Mouse (Mus musculus): ENCODE measurements around the gene Me3. TPM values are rescaled to one million over a fixed set of nuclear protein-coding genes. Genes with fewer than 3 reads are reported as not detected.

Gene Me3
- total RNA-seq (2017), result not detected in 2 replicates

DNA sequence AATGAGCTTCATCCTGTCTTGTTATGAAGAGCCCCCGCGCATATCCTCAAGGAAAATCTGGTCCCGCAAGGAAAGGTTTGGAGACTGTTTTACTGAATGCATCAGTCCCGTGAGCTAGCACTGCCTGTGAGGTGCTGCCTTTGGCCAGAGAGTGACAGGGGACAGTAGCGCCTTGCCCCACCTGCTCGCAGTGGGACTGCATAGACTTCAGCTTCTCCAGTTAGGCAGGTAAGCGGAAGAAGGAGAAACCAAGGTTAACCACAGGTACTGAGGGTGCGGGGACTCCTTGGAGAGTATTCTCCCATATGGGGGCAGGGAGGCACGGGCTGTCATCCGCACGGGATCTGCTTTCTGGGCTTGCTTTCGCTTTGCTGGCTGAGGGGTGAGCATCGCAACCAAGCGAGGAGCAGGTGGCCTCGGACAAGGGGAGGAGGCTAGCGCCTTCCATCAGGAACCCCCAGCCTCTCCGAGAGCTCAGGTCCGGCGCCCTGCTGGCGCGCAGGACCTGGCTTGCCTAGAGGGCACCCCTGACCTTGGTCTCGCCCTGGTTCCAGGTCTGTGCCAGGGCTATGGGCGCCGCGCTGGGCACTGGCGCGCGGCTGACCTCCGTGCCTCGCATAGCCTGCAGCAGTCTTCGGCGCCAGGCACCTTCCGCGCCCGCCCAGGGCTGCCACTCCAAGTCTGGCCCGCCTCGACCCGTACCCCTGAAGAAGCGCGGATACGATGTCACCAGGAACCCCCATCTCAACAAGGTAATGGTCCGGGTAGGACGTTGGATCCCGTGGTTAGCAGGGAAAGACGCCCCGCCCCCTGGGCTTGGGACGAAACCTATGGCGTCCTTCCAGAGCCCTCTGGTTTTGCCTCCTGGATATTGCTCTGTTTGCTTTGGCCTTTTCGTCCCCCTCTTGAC lies at the start of gene Me3:
Me3 (plus strand) TSS at position 51 of the 910 bp plus-strand sequence.
- ATAC-seq (replicated peaks in 1 of 2; ENCODE audit: insufficient read depth in 1 of 2, low FRiP score in 2 of 2, low TSS enrichment in 1 of 2, low read depth in 1 of 2, poor library complexity in 2 of 2, severe bottlenecking in 2 of 2), result peak; percentile 61 to 63

DNA sequence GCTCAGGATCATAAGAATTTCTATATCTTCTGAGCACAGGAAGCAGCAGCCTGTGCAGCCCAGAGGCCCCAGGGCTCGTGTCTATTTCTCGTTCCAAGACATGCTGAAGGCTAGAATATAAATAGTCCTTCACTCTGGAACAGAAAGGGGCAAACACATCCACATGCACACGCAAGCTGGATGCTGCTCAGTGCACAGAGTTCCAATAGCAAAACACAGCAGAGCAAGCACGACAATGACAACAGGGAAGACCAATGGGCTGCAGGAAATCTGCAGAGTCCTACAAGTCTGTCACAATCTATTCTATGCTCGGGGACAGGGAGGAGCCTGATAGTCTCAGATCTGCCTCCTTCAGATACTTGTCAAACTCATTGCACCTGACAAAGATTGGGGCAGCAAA lies 42.2 kb upstream of the Me3 start:
- no peak for ATAC-seq (replicated peaks in 1 of 2; ENCODE audit: insufficient read depth in 1 of 2, low FRiP score in 2 of 2, low TSS enrichment in 1 of 2, low read depth in 1 of 2, poor library complexity in 2 of 2, severe bottlenecking in 2 of 2)

DNA sequence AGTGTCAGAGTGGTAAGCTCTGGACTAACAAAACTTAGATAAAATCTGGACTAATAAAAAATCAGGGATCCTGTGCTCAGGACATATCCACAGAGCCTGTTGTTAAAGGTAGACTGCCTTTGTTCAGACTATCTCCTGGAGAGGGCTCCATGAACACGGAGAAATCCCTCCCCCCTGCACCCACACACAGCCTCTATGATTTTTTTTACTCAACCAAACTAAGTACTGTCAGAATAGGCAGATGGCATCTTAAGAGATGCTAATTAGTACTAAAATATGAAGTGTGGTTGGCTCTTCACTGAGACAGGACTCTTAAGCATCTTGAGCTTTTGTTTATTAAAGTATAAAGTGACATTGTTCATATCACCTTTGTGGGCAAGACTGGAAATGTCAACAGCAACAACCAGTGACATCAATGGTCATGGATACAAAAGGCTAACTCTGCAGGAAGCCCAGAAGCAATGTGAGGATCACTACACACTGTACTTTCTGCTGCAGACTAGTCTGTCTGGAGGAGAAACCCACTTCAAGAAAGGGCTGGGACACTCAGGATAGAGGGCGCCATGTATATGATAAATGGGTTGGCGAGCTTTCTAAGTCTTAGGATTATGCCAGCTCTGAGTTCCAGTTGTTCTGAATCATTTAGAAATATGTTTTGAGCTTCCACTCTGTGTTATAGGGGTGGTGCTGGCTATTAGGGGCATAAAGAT lies 41.5 kb upstream of the Me3 start:
- no peak; a peak in 1 of 4 replicates for ATAC-seq (replicated peaks in 1 of 2; ENCODE audit: insufficient read depth in 1 of 2, low FRiP score in 2 of 2, low TSS enrichment in 1 of 2, low read depth in 1 of 2, poor library complexity in 2 of 2, severe bottlenecking in 2 of 2)

DNA sequence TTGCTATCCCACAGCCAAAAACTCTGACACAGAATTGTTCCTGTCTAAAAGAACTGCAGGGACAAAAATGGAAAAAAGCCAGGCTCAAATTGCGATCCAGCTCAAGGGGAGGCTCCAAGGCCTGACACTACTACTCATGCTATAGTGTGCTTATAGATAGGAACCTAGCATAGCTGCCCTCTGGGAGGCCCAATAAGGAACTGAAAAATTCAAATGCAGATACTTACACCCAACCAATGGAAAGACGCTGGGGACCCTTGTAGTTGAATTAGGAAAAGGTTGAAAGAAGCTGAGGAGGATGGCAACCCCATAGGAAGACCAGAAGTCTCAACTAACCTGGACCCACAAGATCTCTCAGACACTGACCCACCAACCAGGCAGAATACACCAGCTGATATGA lies 36.4 kb upstream of the Me3 start:
- no peak for ATAC-seq (replicated peaks in 1 of 2; ENCODE audit: insufficient read depth in 1 of 2, low FRiP score in 2 of 2, low TSS enrichment in 1 of 2, low read depth in 1 of 2, poor library complexity in 2 of 2, severe bottlenecking in 2 of 2)

DNA sequence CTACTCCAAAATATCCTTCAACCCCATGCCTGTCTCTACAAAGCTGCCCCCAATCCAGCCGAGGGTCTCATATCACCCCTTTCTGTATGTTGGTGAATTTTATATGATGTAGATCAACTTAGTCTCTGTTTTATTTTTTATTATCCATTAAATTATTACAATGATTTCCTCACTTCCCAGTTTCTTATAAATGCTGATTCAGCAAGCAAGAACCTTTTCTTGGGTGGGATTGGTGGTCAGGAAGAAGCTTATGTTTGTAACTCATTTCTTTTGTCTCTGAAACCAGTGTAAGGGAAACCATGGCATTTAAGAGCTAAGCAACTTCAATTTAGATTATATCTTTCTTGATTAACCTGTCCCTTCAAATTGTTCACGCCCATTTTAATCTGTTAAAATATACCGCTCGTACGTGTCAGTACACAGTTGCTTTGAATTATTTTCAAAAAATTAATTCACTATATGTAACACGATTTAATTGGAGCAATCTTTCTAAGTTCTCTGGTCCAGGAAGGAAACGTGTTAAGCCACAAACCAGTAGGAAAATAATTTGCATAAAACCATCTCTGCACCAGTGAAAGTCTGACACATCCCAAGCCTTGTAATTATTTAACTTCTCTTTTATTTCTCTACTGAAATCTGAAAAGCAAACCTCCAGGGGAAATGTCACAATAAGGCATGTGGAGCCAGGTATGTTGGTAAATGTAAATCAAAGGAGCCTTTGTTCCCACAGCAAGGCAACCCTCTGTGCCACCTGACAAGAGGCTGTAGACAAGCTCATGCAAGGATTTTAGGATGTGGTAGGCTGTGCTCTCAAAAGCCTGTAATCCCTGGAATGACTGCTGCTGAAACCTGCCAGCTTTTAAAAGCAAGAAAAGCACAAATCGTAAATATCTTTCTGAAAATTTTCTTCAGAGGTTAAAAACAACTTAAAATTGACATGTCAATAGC lies 26.3 kb upstream of the Me3 start:
- ATAC-seq (replicated peaks in 1 of 2; ENCODE audit: insufficient read depth in 1 of 2, low FRiP score in 2 of 2, low TSS enrichment in 1 of 2, low read depth in 1 of 2, poor library complexity in 2 of 2, severe bottlenecking in 2 of 2), result peak; percentile 62 to 65; a peak in 3 of 4 replicates

DNA sequence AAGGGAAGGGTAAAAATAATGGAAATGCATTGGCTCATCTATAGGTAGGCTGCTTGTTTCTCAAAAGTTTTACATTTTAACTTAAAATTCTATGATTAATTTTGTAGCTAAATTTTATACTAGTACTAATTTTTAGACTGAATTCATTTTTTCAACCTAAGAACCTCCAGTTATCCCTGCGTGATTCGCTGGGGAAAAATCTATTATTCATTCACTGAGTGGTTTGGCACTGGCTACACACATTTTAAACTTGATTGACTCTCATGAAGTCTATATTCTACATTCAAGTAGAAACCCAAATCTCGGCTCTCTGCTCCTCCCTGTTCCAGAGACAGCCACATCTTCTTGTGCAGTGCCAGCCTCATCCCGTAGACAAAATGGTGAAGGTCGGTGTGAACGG lies 24.9 kb upstream of the Me3 start:
- ATAC-seq (replicated peaks in 1 of 2; ENCODE audit: insufficient read depth in 1 of 2, low FRiP score in 2 of 2, low TSS enrichment in 1 of 2, low read depth in 1 of 2, poor library complexity in 2 of 2, severe bottlenecking in 2 of 2), result no peak

DNA sequence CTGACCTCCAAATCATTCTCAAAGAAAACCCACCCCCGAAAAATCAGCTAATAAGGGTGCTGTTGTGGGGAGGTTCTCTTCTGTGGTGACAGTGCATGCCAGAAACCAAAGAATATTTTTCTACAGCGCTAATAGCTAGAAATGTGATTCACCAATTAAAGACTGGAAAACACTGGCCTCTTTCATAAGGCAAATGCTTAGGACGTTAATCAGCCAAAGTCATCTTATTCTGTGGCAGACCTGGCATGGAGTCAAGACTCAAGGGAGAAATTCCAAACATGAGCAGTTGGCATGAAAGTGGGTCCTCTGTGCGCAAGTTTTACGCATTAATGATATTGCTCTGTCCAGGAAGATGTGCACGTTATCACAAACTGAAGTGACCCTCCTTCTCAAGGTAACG lies 21.0 kb upstream of the Me3 start:
- no peak for ATAC-seq (replicated peaks in 1 of 2; ENCODE audit: insufficient read depth in 1 of 2, low FRiP score in 2 of 2, low TSS enrichment in 1 of 2, low read depth in 1 of 2, poor library complexity in 2 of 2, severe bottlenecking in 2 of 2)

DNA sequence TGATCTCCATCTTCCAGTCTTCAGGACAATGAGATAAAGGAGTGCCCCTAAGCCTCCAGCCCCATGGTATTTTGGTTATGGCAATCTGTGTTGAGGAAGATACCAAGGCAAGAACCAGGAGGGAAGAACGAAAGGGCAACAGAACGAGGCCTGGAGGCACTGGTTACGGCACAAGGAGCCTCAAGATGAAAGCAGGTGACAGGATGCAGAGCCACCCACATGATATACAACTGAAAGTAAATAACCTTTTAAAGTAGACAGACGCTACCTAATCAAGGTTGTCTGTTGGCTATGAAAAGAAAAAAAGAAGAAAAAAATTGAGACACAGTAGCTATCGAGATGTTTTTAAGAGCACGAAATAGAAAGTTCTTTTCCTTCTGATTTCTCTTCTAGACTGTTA lies 16.0 kb upstream of the Me3 start:
- ATAC-seq (replicated peaks in 1 of 2; ENCODE audit: insufficient read depth in 1 of 2, low FRiP score in 2 of 2, low TSS enrichment in 1 of 2, low read depth in 1 of 2, poor library complexity in 2 of 2, severe bottlenecking in 2 of 2), result no peak

DNA sequence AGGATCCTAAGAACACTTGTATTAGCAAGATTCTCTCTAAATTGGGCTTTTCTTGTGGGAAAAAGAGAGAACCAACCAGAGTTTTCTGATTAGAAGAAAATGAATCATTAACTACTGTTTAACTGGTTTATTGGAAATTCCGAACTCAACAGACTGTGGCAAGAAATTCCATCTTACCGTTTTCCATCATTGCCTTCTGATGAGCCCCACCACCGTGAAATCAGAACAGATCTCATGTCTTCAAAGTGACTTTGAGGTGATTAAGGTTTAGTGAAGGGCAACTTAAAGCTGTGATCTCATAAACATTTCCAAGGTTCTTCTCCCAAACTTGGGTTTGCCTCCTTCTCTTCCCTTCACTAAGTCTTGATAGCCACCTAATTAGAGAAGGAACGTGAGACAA lies 8.9 kb upstream of the Me3 start:
- ATAC-seq (replicated peaks in 1 of 2; ENCODE audit: insufficient read depth in 1 of 2, low FRiP score in 2 of 2, low TSS enrichment in 1 of 2, low read depth in 1 of 2, poor library complexity in 2 of 2, severe bottlenecking in 2 of 2), result no peak

DNA sequence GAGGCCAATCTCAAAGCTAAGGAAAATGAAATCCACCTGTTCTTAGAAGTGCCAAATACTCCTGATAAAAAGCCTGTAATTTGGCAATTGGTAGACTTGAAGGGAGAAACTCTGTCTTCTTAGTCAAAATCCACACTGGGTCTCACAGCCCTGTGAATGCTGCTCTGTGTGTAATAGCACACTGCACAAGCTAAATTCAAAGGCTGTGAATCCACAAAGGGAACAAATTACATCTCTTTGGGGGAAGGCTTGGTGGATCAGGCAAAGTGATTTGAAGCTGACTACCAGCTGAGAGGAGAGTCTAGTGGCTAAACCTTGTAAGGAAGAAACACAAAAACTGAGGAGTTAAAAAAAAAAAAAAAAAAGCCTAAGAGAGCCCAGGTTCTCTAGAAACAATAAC lies 4.8 kb upstream of the Me3 start:
- ATAC-seq (replicated peaks in 1 of 2; ENCODE audit: insufficient read depth in 1 of 2, low FRiP score in 2 of 2, low TSS enrichment in 1 of 2, low read depth in 1 of 2, poor library complexity in 2 of 2, severe bottlenecking in 2 of 2), result no peak

DNA sequence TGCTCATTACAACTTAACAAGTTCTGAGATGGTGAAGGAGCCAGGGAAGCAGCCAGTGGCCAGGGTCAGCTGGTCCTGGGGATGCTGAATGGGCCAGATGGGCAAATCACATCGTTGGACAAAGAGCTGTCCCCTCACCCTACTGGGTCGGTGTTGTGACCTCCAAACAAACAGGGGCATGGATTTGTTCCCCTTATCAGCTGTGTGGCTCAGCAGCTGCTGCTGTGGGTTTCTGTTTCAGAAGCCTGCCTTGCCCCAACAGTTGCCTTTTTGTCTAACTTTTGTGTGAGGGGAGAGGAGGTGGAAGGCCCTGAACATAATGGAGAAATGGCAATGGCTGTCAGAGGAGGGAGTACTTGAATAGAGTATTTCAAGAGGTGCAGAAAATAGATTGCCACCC lies 4.2 kb upstream of the Me3 start:
- ATAC-seq (replicated peaks in 1 of 2; ENCODE audit: insufficient read depth in 1 of 2, low FRiP score in 2 of 2, low TSS enrichment in 1 of 2, low read depth in 1 of 2, poor library complexity in 2 of 2, severe bottlenecking in 2 of 2), result no peak

DNA sequence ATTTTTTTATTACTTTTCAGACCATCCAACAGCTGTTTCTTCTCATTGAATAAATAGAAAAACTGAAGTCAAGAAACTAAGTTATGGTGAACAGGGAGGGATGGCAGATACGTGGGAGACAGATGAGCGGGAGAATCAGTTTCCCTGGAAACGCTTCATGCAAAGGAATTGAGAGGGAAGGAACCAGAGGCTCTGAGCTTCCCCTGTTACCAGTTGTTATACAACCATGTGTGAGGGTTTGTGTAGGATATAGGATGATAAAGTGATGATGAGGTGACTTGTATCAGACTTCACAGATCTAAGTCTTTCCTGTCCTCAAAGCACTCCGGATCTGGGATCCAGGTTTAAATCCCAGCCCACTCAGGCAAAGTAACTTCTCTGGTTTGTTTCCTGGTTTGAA lies 3.2 kb upstream of the Me3 start:
- no peak for ATAC-seq (replicated peaks in 1 of 2; ENCODE audit: insufficient read depth in 1 of 2, low FRiP score in 2 of 2, low TSS enrichment in 1 of 2, low read depth in 1 of 2, poor library complexity in 2 of 2, severe bottlenecking in 2 of 2)

DNA sequence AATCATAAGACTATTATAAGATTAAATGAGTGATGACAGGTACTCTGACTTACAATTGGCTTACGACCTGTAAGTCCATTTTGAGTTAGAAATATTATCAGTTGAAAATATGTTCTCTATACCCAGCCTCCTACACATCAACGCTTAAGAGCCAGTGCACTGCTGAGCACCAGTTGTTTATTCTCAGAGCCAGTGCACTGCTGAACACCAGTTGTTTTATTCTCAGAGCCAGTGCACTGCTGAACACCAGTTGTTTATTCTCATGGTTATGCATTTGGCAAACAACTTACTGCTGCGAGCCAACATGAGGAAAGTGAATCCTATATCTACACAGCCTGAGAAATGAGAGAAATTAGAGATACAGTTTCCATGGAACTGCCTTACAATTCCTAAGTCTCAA lies 2.3 kb upstream of the Me3 start:
- no peak for ATAC-seq (replicated peaks in 1 of 2; ENCODE audit: insufficient read depth in 1 of 2, low FRiP score in 2 of 2, low TSS enrichment in 1 of 2, low read depth in 1 of 2, poor library complexity in 2 of 2, severe bottlenecking in 2 of 2)

DNA sequence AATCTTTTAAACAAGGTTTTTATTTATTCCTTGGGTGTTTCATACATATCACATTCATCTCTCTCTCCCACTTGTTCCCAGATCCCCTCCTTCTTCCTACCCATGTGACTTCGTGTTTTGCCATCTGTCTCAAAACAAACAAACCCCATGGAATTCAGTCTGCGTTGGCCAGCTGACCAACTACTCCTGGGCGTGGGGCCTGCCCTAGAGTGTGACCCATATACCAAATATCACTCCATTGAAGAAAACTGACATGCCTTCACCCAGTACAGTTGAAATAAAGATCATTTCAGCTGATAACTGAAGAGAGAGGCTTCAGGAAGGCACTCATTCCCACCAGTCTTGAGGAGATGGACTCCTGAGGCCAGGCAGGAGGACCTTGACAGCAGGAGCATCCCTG lies 1.4 kb upstream of the Me3 start:
- no peak for ATAC-seq (replicated peaks in 1 of 2; ENCODE audit: insufficient read depth in 1 of 2, low FRiP score in 2 of 2, low TSS enrichment in 1 of 2, low read depth in 1 of 2, poor library complexity in 2 of 2, severe bottlenecking in 2 of 2)

DNA sequence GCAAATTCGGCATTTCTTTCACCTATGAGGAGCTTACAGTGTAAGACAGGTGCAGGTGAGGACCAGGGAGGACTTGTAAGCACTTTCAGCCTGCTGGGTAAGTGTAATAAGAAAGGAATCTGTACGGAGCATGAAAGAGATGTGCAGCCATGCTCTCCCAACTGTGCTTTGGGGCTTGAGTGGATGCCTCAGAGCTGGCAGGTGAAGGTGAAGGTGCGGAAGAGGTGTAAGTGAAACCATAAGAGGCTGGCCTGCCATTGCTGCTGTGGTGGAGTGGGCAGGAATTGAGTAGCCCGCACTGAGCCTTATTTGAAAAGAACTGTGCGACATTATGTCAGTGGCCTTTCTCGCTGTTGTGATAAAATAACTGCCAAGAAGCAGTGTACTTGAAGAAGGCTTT lies 8.3 kb downstream of the Me3 start:
- no peak for ATAC-seq (replicated peaks in 1 of 2; ENCODE audit: insufficient read depth in 1 of 2, low FRiP score in 2 of 2, low TSS enrichment in 1 of 2, low read depth in 1 of 2, poor library complexity in 2 of 2, severe bottlenecking in 2 of 2)

DNA sequence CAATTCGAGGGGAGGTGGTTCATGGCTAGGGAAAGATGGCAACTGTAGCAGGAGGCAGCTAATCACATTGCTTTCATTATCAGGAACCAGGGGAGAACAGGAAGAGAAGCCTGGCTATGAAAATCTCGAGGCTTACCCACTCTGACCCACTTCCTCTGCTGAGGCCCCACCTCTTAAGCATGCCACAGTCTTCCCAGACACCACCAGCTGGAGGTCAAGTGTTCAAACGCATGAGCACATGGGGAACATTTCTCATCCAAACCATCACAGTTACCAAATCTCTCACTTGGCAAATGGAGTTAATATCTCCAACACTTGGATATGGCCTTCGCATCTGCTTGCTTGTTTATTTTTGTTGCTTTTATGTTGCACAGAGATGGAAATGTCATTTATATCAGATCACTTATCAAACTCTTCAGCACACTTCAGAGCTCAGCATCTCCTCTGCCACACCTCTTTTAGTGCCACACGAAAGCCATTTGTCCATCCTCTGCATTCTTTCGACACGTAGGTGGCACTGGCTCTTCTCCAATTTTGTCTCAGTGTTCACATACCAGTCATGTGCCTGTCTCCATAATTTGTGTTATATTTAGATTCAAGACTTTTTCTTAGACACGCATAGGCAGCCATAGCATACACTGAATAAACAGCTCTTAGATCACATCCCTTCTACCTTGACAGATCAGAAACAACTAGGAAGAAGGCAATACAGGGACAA lies 8.9 kb downstream of the Me3 start:
- ATAC-seq (replicated peaks in 1 of 2; ENCODE audit: insufficient read depth in 1 of 2, low FRiP score in 2 of 2, low TSS enrichment in 1 of 2, low read depth in 1 of 2, poor library complexity in 2 of 2, severe bottlenecking in 2 of 2), result peak in 1 of 2 experiments; percentile 42; a peak in 1 of 4 replicates

DNA sequence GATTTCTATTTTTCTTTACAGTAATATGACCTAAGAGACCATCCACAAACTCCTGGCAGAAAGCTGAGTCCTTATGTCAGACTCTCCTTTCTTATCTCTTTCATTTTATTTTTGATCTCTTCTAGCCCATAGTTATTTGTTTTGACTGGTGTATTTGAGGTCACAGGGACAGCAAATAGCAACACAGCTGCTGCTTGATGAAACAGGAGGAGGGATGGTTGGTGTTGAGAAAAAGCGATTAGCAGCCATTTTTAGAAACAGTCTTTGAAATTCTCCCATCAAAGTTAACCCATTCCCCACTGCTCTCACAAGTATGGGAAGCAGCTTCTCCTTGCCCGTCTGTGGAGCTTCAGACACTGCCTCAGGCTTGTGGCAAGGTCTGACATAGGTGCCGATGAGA lies 12.8 kb downstream of the Me3 start:
- ATAC-seq (replicated peaks in 1 of 2; ENCODE audit: insufficient read depth in 1 of 2, low FRiP score in 2 of 2, low TSS enrichment in 1 of 2, low read depth in 1 of 2, poor library complexity in 2 of 2, severe bottlenecking in 2 of 2), result no peak

Data from hematopoietic stem cell, adult 5-6 weeks (primary cell).